Mouse (Mus musculus) myocyte (in vitro differentiated cells): Measurements from ENCODE around the gene Ptprb. TPM values are rescaled to one million over a fixed set of nuclear protein-coding genes. Genes with fewer than 3 reads are reported as not detected.

Experiments used
- H3K27me3 ChIP-seq: one replicate; pipeline ENCODE4 v1.6.1; 2011; ENCODE audit not compliant: control insufficient read depth, insufficient read depth, insufficient read length
- H3K36me3 ChIP-seq: one replicate; pipeline ENCODE4 v1.6.1; 2011; ENCODE audit not compliant: control insufficient read depth, insufficient read depth
- H3K4me2 ChIP-seq: one replicate; pipeline ENCODE4 v1.6.1; 2011; ENCODE audit warnings: low read depth, control low read depth
- H3K4me3 ChIP-seq: one replicate; pipeline ENCODE4 v1.5.1; 2011; ENCODE audit warnings: mild to moderate bottlenecking, control low read depth, moderate library complexity
- H3K79me2 ChIP-seq: one replicate; pipeline ENCODE4 v1.6.1; 2011; ENCODE audit not compliant: control insufficient read depth, insufficient read depth
- H3ac ChIP-seq: one replicate; pipeline ENCODE4 v1.6.1; 2011; ENCODE audit not compliant: control insufficient read depth, insufficient read length
- CEBPB ChIP-seq: IDR thresholded peaks from 2 replicates; pipeline ENCODE4 v1.6.1; 2011; ENCODE audit warnings: mild to moderate bottlenecking, moderate library complexity; ENCODE audit not compliant: poor library complexity, insufficient read depth, severe bottlenecking
- E2F4 ChIP-seq: IDR thresholded peaks from one replicate; pipeline ENCODE4 v1.6.1; 2011; ENCODE audit warnings: mild to moderate bottlenecking, control low read depth, moderate library complexity; ENCODE audit not compliant: insufficient read depth
- MAX ChIP-seq: IDR thresholded peaks from one replicate; pipeline ENCODE4 v1.6.1; 2011; ENCODE audit warnings: low read depth, mild to moderate bottlenecking, control low read depth
- MYOD1 ChIP-seq, 3 experiments: IDR thresholded peaks; one replicate each; pipeline ENCODE4 v1.6.1; 2011; ENCODE audit warnings: control low read depth in 2 of 3, low read depth in 2 of 3, mild to moderate bottlenecking in 2 of 3, moderate library complexity in 1 of 3; ENCODE audit not compliant: insufficient read length in 2 of 3, control insufficient read depth in 1 of 3
- MYOG ChIP-seq, 3 experiments: IDR thresholded peaks; one replicate each; pipeline ENCODE4 v1.6.1; 2011; ENCODE audit warnings: control low read depth in 2 of 3, low read depth in 2 of 3, mild to moderate bottlenecking in 2 of 3; ENCODE audit not compliant: insufficient read length in 2 of 3, control insufficient read depth in 1 of 3, insufficient read depth in 1 of 3
- POLR2A ChIP-seq: IDR thresholded peaks from one replicate; pipeline ENCODE4 v1.6.1; 2011; ENCODE audit warnings: low read depth, mild to moderate bottlenecking, control low read depth, moderate library complexity; ENCODE audit not compliant: insufficient read length
- POLR2AphosphoS2 ChIP-seq: IDR thresholded peaks from one replicate; pipeline ENCODE4 v1.6.1; 2011; ENCODE audit warnings: low read depth, control low read depth; ENCODE audit not compliant: insufficient read length
- REST ChIP-seq: IDR thresholded peaks from one replicate; pipeline ENCODE4 v1.6.1; 2011; ENCODE audit warnings: mild to moderate bottlenecking, control low read depth, moderate library complexity; ENCODE audit not compliant: insufficient read depth, insufficient read length
- SRF ChIP-seq: IDR thresholded peaks from one replicate; pipeline ENCODE4 v1.6.1; 2011; ENCODE audit warnings: low read depth; ENCODE audit not compliant: control insufficient read depth, insufficient read length
- TCF12 ChIP-seq: IDR thresholded peaks from one replicate; pipeline ENCODE4 v1.6.1; 2011; ENCODE audit warnings: mild to moderate bottlenecking, control low read depth; ENCODE audit not compliant: poor library complexity, insufficient read depth, severe bottlenecking
- TCF3 ChIP-seq: IDR thresholded peaks from one replicate; pipeline ENCODE4 v1.6.1; 2011; ENCODE audit warnings: low read depth, control low read depth; ENCODE audit not compliant: insufficient read length
- USF1 ChIP-seq: IDR thresholded peaks from one replicate; pipeline ENCODE4 v1.6.1; 2011; ENCODE audit warnings: low read depth, mild to moderate bottlenecking, control low read depth, moderate library complexity
- polyA plus RNA-seq: library from polyadenylated mRNA; unstranded; fragments of >200 nt; fragmentation: generic; extraction: Trizol; gene quantifications from one replicate; pipeline ENCODE4 v1.2.1, GENCODE M21; 2012; ENCODE audit warnings: missing spikeins

The Ptprb gene
- polyA plus RNA-seq = 0.01 TPM

DNA sequence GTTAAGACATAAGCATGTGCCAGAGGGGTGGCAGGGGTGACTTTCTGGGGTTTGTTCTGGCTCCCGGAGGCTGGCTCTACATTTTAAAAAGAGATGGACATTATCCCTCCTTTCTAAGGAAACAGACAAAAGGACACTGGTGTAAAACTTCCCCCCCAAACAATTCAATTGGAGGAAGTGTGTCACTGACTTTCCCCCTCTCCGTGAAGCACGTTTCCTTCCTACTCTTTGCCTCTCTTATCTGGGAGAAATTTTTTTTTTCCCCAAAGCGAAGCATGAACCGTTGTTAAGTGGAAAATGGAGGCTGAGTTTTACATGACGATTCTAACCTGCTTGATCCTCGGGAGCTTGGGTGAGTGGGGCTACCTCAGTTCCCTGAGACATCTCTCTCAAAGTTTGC, at the start of gene Ptprb:
Gene Ptprb, plus strand, starts transcription at position 244 of the 400 bp plus-strand sequence.
- Histone ChIP-seq H3K4me3 (no peak within 1 kb of the TSS), H3K27me3 (no peaks in the 10 kb centered on the region), H3K4me2 (no peak within 1 kb of the TSS), H3K36me3 (no peaks in the 10 kb centered on the region), H3ac (no peak within 1 kb of the TSS), H3K79me2 (no peaks in the 10 kb centered on the region)
- no peak for TF ChIP-seq POLR2AphosphoS2
- no peak for TF ChIP-seq MYOG (IDR thresholded peaks at IDR 0.05; ENCODE audit: control insufficient read depth in 1 of 3, insufficient read depth in 1 of 3, insufficient read length in 2 of 3, low read depth in 2 of 3)
- no peak for TF ChIP-seq E2F4
- TF ChIP-seq MAX = no peak
- no peak for TF ChIP-seq TCF3
- no peak for TF ChIP-seq USF1
- TF ChIP-seq REST = no peak
- no peak for TF ChIP-seq SRF
- TF ChIP-seq CEBPB = no peak
- no peak for TF ChIP-seq MYOD1 (IDR thresholded peaks at IDR 0.05; ENCODE audit: control insufficient read depth in 1 of 3, insufficient read length in 2 of 3, low read depth in 2 of 3)
- no peak for TF ChIP-seq TCF12
- no peak for TF ChIP-seq POLR2A

GRCm38 (mm10) chr10:116235299-116235698, 40.0 kb upstream of the Ptprb start:
- Histone ChIP-seq H3K4me3 (no peak overlapping the region), H3K79me2 (no peaks in the 10 kb centered on the region), H3K4me2 (no peak overlapping the region), H3K27me3 (no peaks in the 10 kb centered on the region), H3ac (no peak overlapping the region), H3K36me3 (no peaks in the 10 kb centered on the region)
- TF ChIP-seq SRF = no peak
- TF ChIP-seq TCF12 = no peak
- TF ChIP-seq USF1 = no peak
- TF ChIP-seq MYOG (IDR thresholded peaks at IDR 0.05; ENCODE audit: control insufficient read depth in 1 of 3, insufficient read depth in 1 of 3, insufficient read length in 2 of 3, low read depth in 2 of 3) = no peak
- no peak for TF ChIP-seq MYOD1 (IDR thresholded peaks at IDR 0.05; ENCODE audit: control insufficient read depth in 1 of 3, insufficient read length in 2 of 3, low read depth in 2 of 3)
- TF ChIP-seq CEBPB = no peak
- TF ChIP-seq REST = no peak
- no peak for TF ChIP-seq MAX
- no peak for TF ChIP-seq TCF3
- no peak for TF ChIP-seq POLR2AphosphoS2
- no peak for TF ChIP-seq E2F4

DNA sequence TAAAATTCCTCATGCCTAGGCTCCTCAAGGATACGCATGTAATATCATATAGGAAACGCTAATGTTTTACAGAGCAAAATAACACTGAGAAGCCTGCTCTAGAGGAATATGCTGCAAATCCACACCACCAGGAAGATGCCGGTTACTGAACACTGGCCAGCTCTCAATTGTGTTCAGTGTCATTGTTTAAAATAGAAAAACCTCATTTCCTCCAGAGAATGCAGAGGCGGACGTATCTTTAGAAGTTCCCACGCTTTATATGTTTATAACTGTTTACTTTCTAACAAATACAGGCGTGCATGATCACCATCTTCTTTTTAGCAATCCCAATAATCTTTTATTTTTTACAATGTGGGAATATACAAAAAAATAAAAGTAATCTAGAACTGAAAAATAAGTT, 33.1 kb upstream of the Ptprb start:
- H3K4me3 ChIP-seq = no peak overlapping the region
- H3K27me3 ChIP-seq = no peaks in the 10 kb centered on the region
- H3K79me2 ChIP-seq = no peaks in the 10 kb centered on the region
- no peak overlapping the region for H3ac ChIP-seq
- H3K4me2 ChIP-seq = no peak overlapping the region
- TF ChIP-seq TCF12 = no peak
- no peak for TF ChIP-seq MYOG (IDR thresholded peaks at IDR 0.05; ENCODE audit: control insufficient read depth in 1 of 3, insufficient read depth in 1 of 3, insufficient read length in 2 of 3, low read depth in 2 of 3)
- TF ChIP-seq MYOD1 (IDR thresholded peaks at IDR 0.05; ENCODE audit: control insufficient read depth in 1 of 3, insufficient read length in 2 of 3, low read depth in 2 of 3) = no peak
- no peaks in the 10 kb centered on the region for H3K36me3 ChIP-seq

DNA sequence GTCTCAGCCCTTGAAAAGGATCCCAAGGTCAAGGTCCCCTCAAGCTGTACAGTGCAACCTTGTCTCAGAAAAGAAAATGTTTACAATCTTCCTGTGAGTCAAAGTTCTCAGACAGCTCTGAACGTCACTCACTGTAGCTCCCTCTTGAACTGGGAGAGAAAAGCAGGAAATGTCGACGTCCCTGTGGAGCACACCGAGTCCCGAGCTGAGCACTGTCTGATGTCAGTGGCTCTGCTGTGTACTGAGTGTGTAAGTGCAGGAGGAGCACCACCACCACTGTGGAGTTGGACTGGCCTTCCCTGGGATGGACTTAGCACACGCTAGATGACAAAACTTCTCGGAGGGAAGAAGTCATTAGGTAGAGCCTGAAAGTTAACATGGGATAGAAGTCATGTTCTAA, 31.9 kb upstream of the Ptprb start:
- TF ChIP-seq E2F4 = no peak
- no peak for TF ChIP-seq TCF12
- no peak for TF ChIP-seq POLR2A
- no peak for TF ChIP-seq POLR2AphosphoS2
- TF ChIP-seq CEBPB = no peak
- no peak for TF ChIP-seq MYOG (IDR thresholded peaks at IDR 0.05; ENCODE audit: control insufficient read depth in 1 of 3, insufficient read depth in 1 of 3, insufficient read length in 2 of 3, low read depth in 2 of 3)
- no peak for TF ChIP-seq MAX
- no peak for TF ChIP-seq SRF
- Histone ChIP-seq H3K27me3 (no peaks in the 10 kb centered on the region), H3K4me2 (no peak overlapping the region)

DNA sequence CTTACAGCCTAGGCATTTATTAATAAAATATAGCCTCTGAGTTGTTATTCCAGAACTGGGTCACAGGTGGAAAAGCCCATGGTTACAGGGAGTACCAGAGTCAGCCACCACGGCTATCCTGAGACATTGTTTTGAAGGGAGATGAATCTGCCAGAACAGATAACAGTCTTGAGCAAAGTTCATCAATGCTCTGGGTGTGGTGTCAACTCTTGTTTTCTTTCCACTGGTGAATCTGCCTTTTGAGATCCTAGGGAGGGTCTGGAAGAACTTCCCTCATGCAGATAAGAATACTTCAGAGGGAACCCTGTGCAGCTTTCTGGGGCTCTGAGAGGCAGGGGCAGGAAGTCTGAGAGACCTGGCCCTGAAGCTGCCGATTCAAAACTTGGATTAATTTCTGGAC, 29.7 kb upstream of the Ptprb start:
- Histone ChIP-seq H3K27me3 (no peaks in the 10 kb centered on the region), H3K36me3 (no peaks in the 10 kb centered on the region), H3K4me3 (no peak overlapping the region), H3K79me2 (no peaks in the 10 kb centered on the region), H3ac (no peak overlapping the region), H3K4me2 (no peak overlapping the region)
- TF ChIP-seq MYOG (IDR thresholded peaks at IDR 0.05; ENCODE audit: control insufficient read depth in 1 of 3, insufficient read depth in 1 of 3, insufficient read length in 2 of 3, low read depth in 2 of 3) = no peak
- TF ChIP-seq E2F4 = no peak
- TF ChIP-seq MAX = no peak
- no peak for TF ChIP-seq REST

More for the DNA sequence above, 31.9 kb upstream of the Ptprb start:
- Histone ChIP-seq H3K36me3 (no peaks in the 10 kb centered on the region), H3K79me2 (no peaks in the 10 kb centered on the region), H3K4me3 (no peak overlapping the region), H3ac (no peak overlapping the region)
